Mouse (Mus musculus): Measurements from ENCODE around the gene H6pd.

DNA sequence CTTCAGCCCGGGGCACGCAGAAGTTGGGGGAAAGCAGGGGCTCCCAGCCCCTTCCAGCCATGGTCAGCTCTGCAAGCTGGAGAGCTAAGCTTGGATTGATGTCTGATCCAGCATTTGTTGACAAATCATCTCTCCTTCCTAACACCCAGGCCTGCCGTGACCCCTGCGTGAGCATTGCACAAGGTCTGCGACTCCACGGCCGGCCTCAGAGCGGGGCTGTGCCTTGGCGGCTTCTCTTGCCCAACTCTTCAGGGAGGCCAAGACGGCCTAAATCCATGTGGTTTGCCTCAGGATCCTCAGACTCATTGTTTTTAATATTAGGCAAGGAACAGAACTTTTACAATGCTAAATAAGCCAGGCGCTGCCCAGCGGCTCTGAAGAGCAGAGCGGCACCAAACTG is 57.6 kb downstream of the H6pd start:
- TF ChIP-seq POLR2A (IDR thresholded peaks at IDR 0.05; ENCODE audit: insufficient read depth, low read length) (no peak), EP300 (IDR thresholded peaks at IDR 0.05; ENCODE audit: insufficient read depth, low read depth, low read length) (no peak)

Data from ES-Bruce4 (cell line).